In the genomic region with DNA sequence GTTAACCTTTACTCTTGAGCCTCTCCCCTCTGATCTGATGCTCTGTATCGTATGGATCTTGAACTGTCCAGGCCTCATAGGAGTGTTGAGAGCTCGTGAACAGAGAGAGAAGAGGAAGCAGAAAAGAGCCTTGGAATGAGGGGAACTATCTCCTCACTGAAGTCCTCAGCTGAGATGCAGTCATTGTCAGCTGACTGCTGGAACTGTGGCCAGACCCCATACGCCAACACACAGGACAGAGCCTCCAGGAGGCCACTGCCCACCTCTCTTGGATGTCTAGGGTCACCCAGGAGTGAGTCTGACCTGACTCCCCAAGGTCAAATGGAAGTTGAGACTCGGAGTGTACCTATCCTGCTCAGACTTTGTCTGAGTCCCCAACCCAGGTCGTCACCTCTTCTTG, we compare ENCODE assay signal across 15 mouse cellular contexts.
DNase-seq lines count a peak whose midpoint lies in the region; ATAC-seq and TF ChIP-seq lines count a peak whose summit lies in the region.
"Had no signal": no experiment of that assay in that cellular context is flagged by ENCODE, and none has a peak within 500 bp of the region (broad histone marks: within the 10 kb centered on the region; RNA-seq: fewer than 3 reads in every experiment).

No protein-coding gene starts in this region.

- TF ChIP-seq EP300 in heart, adult 2 months (IDR thresholded peaks at IDR 0.05; ENCODE audit: insufficient read depth, low read depth, low read length), result no peak

- TF ChIP-seq CTCF in heart, adult 2 months (IDR thresholded peaks at IDR 0.05), result no peak
- no peak for TF ChIP-seq CTCF in spleen, adult 2 months (IDR thresholded peaks at IDR 0.05; ENCODE audit: extremely low read depth, insufficient read depth, insufficient read length, insufficient replicate concordance)

- H3K27ac ChIP-seq in heart, adult 2 months, result peak overlapping the region; percentile 75
- H3K27ac ChIP-seq in kidney, embryonic 15.5 days, result 0 out of 2 replicates have a peak overlapping the region, but pooled peaks have one; percentile 19
- H3K27ac ChIP-seq in spleen, adult 2 months (ENCODE audit: insufficient read depth, low read length), result peak overlapping the region; percentile 56; the same call in 1 of the 2 replicates
- H3K27ac ChIP-seq: embryonic facial prominence, embryonic 13.5 days; liver, embryonic 12.5 days had no signal

- H3K4me2 ChIP-seq in kidney, embryonic 15.5 days, result no peak overlapping the region
- H3K4me2 ChIP-seq: embryonic facial prominence, embryonic 13.5 days; liver, embryonic 12.5 days; lung, embryonic 14.5 days; midbrain, embryonic 11.5 days had no signal

- no peaks in the 10 kb centered on the region for H3K27me3 ChIP-seq in heart, adult 2 months (ENCODE audit: control insufficient read depth, insufficient read depth, low read length)
- no peaks in the 10 kb centered on the region for H3K27me3 ChIP-seq in kidney, embryonic 15.5 days
- H3K27me3 ChIP-seq in spleen, adult 2 months (ENCODE audit: control insufficient read depth, insufficient read depth, low read length), result no peaks in the 10 kb centered on the region
- H3K27me3 ChIP-seq: embryonic facial prominence, embryonic 13.5 days; liver, embryonic 12.5 days had no signal

- 49% methylated on average over 5 of the region's 5 CpGs for WGBS in heart, adult 2 months
- WGBS in kidney, embryonic 15.5 days, result 76% methylated on average over 5 of the region's 5 CpGs
- WGBS in spleen, adult 2 months, result 39% methylated on average over 5 of the region's 5 CpGs

- no peaks in the 10 kb centered on the region; the same call in 1 of the 2 replicates for H3K79me2 ChIP-seq in heart, adult 2 months (replicated peaks; ENCODE audit: control insufficient read depth, insufficient read depth, low read length)

- no peak for TF ChIP-seq POLR2A in heart, adult 2 months (IDR thresholded peaks at IDR 0.05; ENCODE audit: insufficient read depth, low read depth, low read length)
- no peak for TF ChIP-seq POLR2A in spleen, adult 2 months (IDR thresholded peaks at IDR 0.05; ENCODE audit: low read depth, low read length)

- ATAC-seq in kidney, embryonic 15.5 days (replicated peaks; ENCODE audit: low FRiP score), result no peak
- ATAC-seq: forebrain, embryonic 14.5 days; liver, embryonic 12.5 days had no signal

- no peak overlapping the region for H3K9ac ChIP-seq in heart, adult 2 months (ENCODE audit: low read depth, low read length)
- H3K9ac ChIP-seq in kidney, embryonic 15.5 days, result no peak overlapping the region
- H3K9ac ChIP-seq: embryonic facial prominence, embryonic 13.5 days; liver, embryonic 12.5 days; lung, embryonic 14.5 days had no signal

- H3K9me3 ChIP-seq in kidney, embryonic 15.5 days (replicated peaks), result no peaks in the 10 kb centered on the region
- H3K9me3 ChIP-seq: embryonic facial prominence, embryonic 13.5 days; liver, embryonic 12.5 days had no signal

- intact Hi-C loops in heart, adult 2 months (cut with DNase I), result loop anchor here (10.0 kb wide), 1 partner anchor 173 kb away; no protein-coding TSS in a partner anchor

- H3K4me1 ChIP-seq in heart, adult 2 months (ENCODE audit: control insufficient read depth, insufficient read depth, low read length), result peaks cover 25% of the 10 kb centered on the region
- H3K4me1 ChIP-seq in kidney, embryonic 15.5 days, result peaks cover 58% of the 10 kb centered on the region
- H3K4me1 ChIP-seq in spleen, adult 2 months (ENCODE audit: control insufficient read depth, insufficient read depth, insufficient read length), result peaks cover 38% of the 10 kb centered on the region

- H3K4me3 ChIP-seq in heart, adult 2 months, result no peak overlapping the region
- no peak overlapping the region for H3K4me3 ChIP-seq in kidney, embryonic 15.5 days (replicated peaks)
- no peak overlapping the region for H3K4me3 ChIP-seq in spleen, adult 2 months (ENCODE audit: extremely low read depth, insufficient read depth, insufficient read length)
- H3K4me3 ChIP-seq: embryonic facial prominence, embryonic 13.5 days; liver, embryonic 12.5 days had no signal

- peaks cover 8% of the 10 kb centered on the region; the same call in 1 of the 2 replicates for H3K36me3 ChIP-seq in heart, adult 2 months (ENCODE audit: control insufficient read depth, insufficient read depth, low read length)
- peaks cover 67% of the 10 kb centered on the region for H3K36me3 ChIP-seq in kidney, embryonic 15.5 days
- peaks cover 9% of the 10 kb centered on the region for H3K36me3 ChIP-seq in spleen, adult 2 months (ENCODE audit: control insufficient read depth, insufficient read depth, low read length)

- no peak for DNase-seq in heart, adult 2 months
- DNase-seq in heart, adult 8-10 months (ENCODE audit: low spot score), result no peak
- DNase-seq in kidney, postnatal 14 days, result no peak
- DNase-seq in spleen, adult 2 months (ENCODE audit: low read depth in 1 of 2, low spot score in 2 of 2), result no peak
- no peak for DNase-seq in spleen, postnatal 36 days (ENCODE audit: low spot score in 2 of 2)
- no peak for DNase-seq in retina, embryonic 14.5 days (ENCODE audit: low spot score)
- DNase-seq in cerebellum, adult 8-10 months, result no peak
- DNase-seq: B cell, adult 2 months; lung, embryonic 14.5 days; thymus, postnatal 14 days had no signal

Comparison
In these comparisons a context has a peak if more than half of its experiments do, and no peak if none do; other contexts are left out.
1. H3K27ac ChIP-seq: peak in every context shown above with its lines; median percentile 75 in heart, adult 2 months; 56 in spleen, adult 2 months; 19 in kidney, embryonic 15.5 days.